Mouse (Mus musculus) E14TG2a.4 (cell line): ENCODE measurements around the gene Tmem135.

Experiments used
- CTCF ChIP-seq: conservative IDR thresholded peaks from 2 replicates; pipeline ENCODE4 v1.5.1; 2014; ENCODE audit warnings: low read length
- NANOG ChIP-seq: IDR thresholded peaks from 2 replicates; pipeline ENCODE4 v1.6.1; 2014; ENCODE audit warnings: borderline replicate concordance, low read length, mixed read lengths
- POU5F1 ChIP-seq: IDR thresholded peaks from 2 replicates; pipeline ENCODE4 v1.6.1; 2014; ENCODE audit warnings: low read length, borderline replicate concordance

- TF ChIP-seq CTCF (no peak), NANOG (no peak), POU5F1 (no peak)
These were observed 188.3 kb downstream of the Tmem135 start for GRCm38 (mm10) chr7:89215714-89216113.
